Mouse (Mus musculus): Measurements from ENCODE around the gene Rps25.

Rps25 gene

DNA sequence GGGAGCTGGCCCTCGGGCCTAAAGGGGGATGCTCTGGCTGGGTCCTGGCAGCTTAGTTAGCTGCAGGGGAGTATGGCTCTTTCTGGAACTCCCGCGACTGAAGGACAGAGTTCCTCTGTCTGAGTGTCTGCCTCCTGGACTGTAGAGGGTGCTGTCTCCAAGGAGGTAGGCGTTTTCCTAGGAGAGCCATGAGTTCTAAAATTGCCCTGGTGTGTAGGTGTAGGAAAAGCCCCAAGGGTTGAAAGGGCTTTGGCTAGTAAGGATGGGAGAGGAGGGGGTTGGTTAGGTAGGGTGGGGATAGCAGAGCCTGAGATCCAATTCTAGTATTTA, 47.9 kb downstream of the Rps25 start, which contains the start of gene Upk2:
Upk2 (minus strand) TSS at position 86 of the 330 bp plus-strand sequence.
- DNase-seq (ENCODE audit: low spot score): no peak

DNA sequence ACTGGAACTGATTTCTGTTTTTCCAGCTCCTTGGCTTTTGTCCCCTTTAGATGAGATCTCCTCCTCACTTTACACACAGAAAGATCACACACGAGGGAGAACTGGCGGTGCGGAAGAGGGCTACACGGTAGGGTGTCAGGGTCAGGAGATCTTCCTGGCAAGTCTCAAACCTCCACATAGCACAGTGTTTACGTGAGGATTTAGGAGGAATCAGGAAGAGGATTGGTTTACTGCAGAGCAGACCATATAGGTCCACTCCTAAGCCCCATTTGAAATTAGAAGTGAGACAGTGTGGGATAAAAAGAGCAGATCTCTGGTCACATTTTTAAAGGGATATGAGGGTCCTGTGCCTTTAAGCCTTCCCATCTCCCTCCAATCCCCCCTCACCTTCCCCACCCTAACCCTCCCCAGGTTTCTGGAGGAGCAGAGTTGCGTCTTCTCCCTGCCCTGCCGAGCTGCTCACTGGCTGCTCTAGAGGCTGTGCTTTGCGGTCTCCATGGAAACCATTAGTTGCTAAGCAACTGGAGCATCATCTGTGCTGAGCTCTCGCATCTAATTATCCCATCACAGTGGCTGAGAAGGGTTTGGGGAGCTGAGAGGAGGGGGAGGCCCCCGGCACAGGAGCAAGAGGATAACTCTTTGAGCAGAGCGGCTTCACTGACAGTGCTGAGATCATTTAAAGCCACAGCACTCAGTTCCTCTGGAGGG, 50.2 kb downstream of the Rps25 start:
- no peak for DNase-seq (ENCODE audit: low spot score)
